In the genomic region with DNA sequence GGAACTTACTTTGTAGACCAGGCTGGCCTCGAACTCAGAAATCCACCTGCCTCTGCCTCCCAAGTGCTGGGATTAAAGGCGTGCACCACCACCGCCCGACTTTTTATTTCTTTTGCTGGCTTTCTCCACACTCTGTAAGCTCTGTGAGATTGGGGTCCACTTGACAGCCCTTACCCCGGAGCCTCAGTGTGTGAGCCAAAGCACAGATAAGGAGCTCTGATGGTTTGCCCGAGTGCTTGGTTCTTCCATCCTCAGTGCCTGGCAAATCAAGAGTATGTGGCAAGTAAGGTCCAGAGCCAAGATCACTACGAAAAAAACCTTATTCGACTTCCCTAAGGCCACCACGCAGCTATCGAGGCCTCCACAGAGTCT, we compare ENCODE assay signal across 8 mouse cellular contexts. TPM values are rescaled to one million over a fixed set of nuclear protein-coding genes. Genes with fewer than 3 reads are reported as not detected.
DNase-seq lines count a peak whose midpoint lies in the region; ATAC-seq and TF ChIP-seq lines count a peak whose summit lies in the region.

No protein-coding gene starts in this region.

- H3K36me3 ChIP-seq in forebrain, embryonic 14.5 days (ENCODE audit: control insufficient read depth, insufficient read depth, low read length) = peaks cover 38% of the 10 kb centered on the region
- peaks cover 54% of the 10 kb centered on the region for H3K36me3 ChIP-seq in limb, embryonic 12.5 days
- H3K36me3 ChIP-seq in neural tube, embryonic 14.5 days (ENCODE audit: control insufficient read depth, insufficient read depth, low read length) = peaks cover 38% of the 10 kb centered on the region

- peak overlapping the region; percentile 76 for H3K4me2 ChIP-seq in forebrain, embryonic 14.5 days (ENCODE audit: low read length)
- H3K4me2 ChIP-seq in limb, embryonic 12.5 days = peak overlapping the region; percentile 88
- peak overlapping the region; percentile 74 for H3K4me2 ChIP-seq in neural tube, embryonic 14.5 days (ENCODE audit: low read depth, low read length)

- H3K9me3 ChIP-seq in forebrain, embryonic 14.5 days (replicated peaks; ENCODE audit: control insufficient read depth, low read length) = no peaks in the 10 kb centered on the region
- H3K9me3 ChIP-seq in limb, embryonic 12.5 days = no peaks in the 10 kb centered on the region
- H3K9me3 ChIP-seq in neural tube, embryonic 14.5 days (ENCODE audit: control insufficient read depth, low read length) = no peaks in the 10 kb centered on the region

- no peak; the same call in 1 of the 2 replicates for ATAC-seq in forebrain, embryonic 14.5 days
- peak; percentile 2; the same call in 1 of the 2 replicates for ATAC-seq in limb, embryonic 12.5 days (ENCODE audit: insufficient number of reproducible peaks, insufficient read depth, low FRiP score, low TSS enrichment, low read depth)
- ATAC-seq in neural tube, embryonic 14.5 days (ENCODE audit: low read depth) = no peak

- WGBS in forebrain, embryonic 14.5 days = 25% methylated on average over 10 of the region's 10 CpGs
- WGBS in limb, embryonic 12.5 days = 31% methylated on average over 10 of the region's 10 CpGs
- 22% methylated on average over 10 of the region's 10 CpGs for WGBS in neural tube, embryonic 14.5 days

- H3K27me3 ChIP-seq in forebrain, embryonic 14.5 days (replicated peaks; ENCODE audit: control insufficient read depth, insufficient read depth, low read length) = no peaks in the 10 kb centered on the region
- peaks cover 8% of the 10 kb centered on the region; the same call in 1 of the 2 replicates for H3K27me3 ChIP-seq in limb, embryonic 12.5 days
- no peaks in the 10 kb centered on the region for H3K27me3 ChIP-seq in neural tube, embryonic 14.5 days (ENCODE audit: control insufficient read depth, insufficient read depth, low read length)

- no peak for DNase-seq in left cerebral cortex, adult 2 months (ENCODE audit: extremely low spot score in 1 of 2, low spot score in 2 of 2)
- no peak for DNase-seq in left cerebral cortex, postnatal 25 days (ENCODE audit: low spot score in 2 of 2)
- DNase-seq in forebrain, embryonic 14.5 days (ENCODE audit: low spot score) = no peak
- no peak for DNase-seq in layer of hippocampus, adult 11-12 months (ENCODE audit: low spot score)
- no peak for DNase-seq in adrenal gland, postnatal 36 days
- no peak for DNase-seq in retina, postnatal 1 day

- peak overlapping the region; percentile 42 for H3K4me3 ChIP-seq in left cerebral cortex, adult 2 months
- H3K4me3 ChIP-seq in forebrain, embryonic 14.5 days (ENCODE audit: low read depth, low read length) = peak overlapping the region; percentile 41
- peak overlapping the region; percentile 52 for H3K4me3 ChIP-seq in limb, embryonic 12.5 days (replicated peaks)
- H3K4me3 ChIP-seq in neural tube, embryonic 14.5 days (ENCODE audit: low read depth, low read length) = peak overlapping the region; percentile 34

- intact Hi-C loops in left cerebral cortex, adult 2 months (cut with DNase I) = loop anchor here (2.0 kb wide), 1 partner anchor 27 kb away; the partner anchor contains the start of gene Rpusd3
- intact Hi-C loops in left cerebral cortex, postnatal 25 days (cut with DNase I) = no loop called here

- peak overlapping the region; percentile 66 for H3K27ac ChIP-seq in left cerebral cortex, adult 2 months
- peak overlapping the region; percentile 71; the same call in 1 of the 2 replicates for H3K27ac ChIP-seq in forebrain, embryonic 14.5 days (ENCODE audit: low read depth, low read length)
- H3K27ac ChIP-seq in limb, embryonic 12.5 days = peak overlapping the region; percentile 74; the same call in 1 of the 2 replicates
- H3K27ac ChIP-seq in neural tube, embryonic 14.5 days (ENCODE audit: low read depth, low read length) = no peak overlapping the region

- H3K9ac ChIP-seq in forebrain, embryonic 14.5 days (ENCODE audit: low read length) = peak overlapping the region; percentile 74
- H3K9ac ChIP-seq in limb, embryonic 12.5 days (replicated peaks) = peak overlapping the region; percentile 73
- H3K9ac ChIP-seq in neural tube, embryonic 14.5 days (replicated peaks; ENCODE audit: low read depth, low read length) = peak overlapping the region; percentile 58

- no peak for TF ChIP-seq CTCF in left cerebral cortex, adult 2 months (IDR thresholded peaks at IDR 0.05)

- H3K4me1 ChIP-seq in forebrain, embryonic 14.5 days (ENCODE audit: control insufficient read depth, insufficient read depth, low read length) = peaks cover 6% of the 10 kb centered on the region; the same call in 1 of the 2 replicates
- H3K4me1 ChIP-seq in limb, embryonic 12.5 days (replicated peaks) = peaks cover 12% of the 10 kb centered on the region; the same call in 1 of the 2 replicates
- H3K4me1 ChIP-seq in neural tube, embryonic 14.5 days (ENCODE audit: control insufficient read depth, insufficient read depth, low read length) = peaks cover 5% of the 10 kb centered on the region; the same call in 1 of the 2 replicates

RNA-seq across cellular contexts. Expression of gene Ttll3, which starts 2.9 kb away (rescaled TPM):
- 10 to 100 TPM; 12.2 to 17.8 TPM for total RNA-seq in left cerebral cortex, adult 2 months (2021)
- 10 to 100 TPM; 11.5 to 13.1 TPM for total RNA-seq in left cerebral cortex, postnatal 25 days (2021)
- polyA plus RNA-seq in forebrain, embryonic 14.5 days (2014; fragmentation: Nextera tagmentation; extraction: Ambion mirVana) = 2.5 and 5.0 TPM in 2 replicates
- polyA plus RNA-seq in limb, embryonic 12.5 days (2016; fragmentation: Nextera tagmentation; extraction: Ambion mirVana) = 6.6 and 8.2 TPM in 2 replicates
- 8.9 and 9.1 TPM in 2 replicates for polyA plus RNA-seq in neural tube, embryonic 14.5 days (2014; fragmentation: Nextera tagmentation; extraction: Ambion mirVana)
- 1 to 10 TPM; 2.2 to 3.6 TPM for total RNA-seq in adrenal gland, postnatal 36 days (2021)

RNA-seq across cellular contexts. Expression of gene Arpc4, which starts 14.1 kb away (rescaled TPM):
- 100 to 1,000 TPM; 251 to 255 TPM for total RNA-seq in left cerebral cortex, adult 2 months (2021)
- 100 to 1,000 TPM; 259 to 284 TPM for total RNA-seq in left cerebral cortex, postnatal 25 days (2021)
- polyA plus RNA-seq in forebrain, embryonic 14.5 days (2014; fragmentation: Nextera tagmentation; extraction: Ambion mirVana) = 265 and 270 TPM in 2 replicates
- 336 and 348 TPM in 2 replicates for polyA plus RNA-seq in limb, embryonic 12.5 days (2016; fragmentation: Nextera tagmentation; extraction: Ambion mirVana)
- 238 and 253 TPM in 2 replicates for polyA plus RNA-seq in neural tube, embryonic 14.5 days (2014; fragmentation: Nextera tagmentation; extraction: Ambion mirVana)
- 100 to 1,000 TPM; 193 to 213 TPM for total RNA-seq in adrenal gland, postnatal 36 days (2021)

RNA-seq across cellular contexts. Expression of gene Tada3, which starts 14.3 kb away (rescaled TPM):
- total RNA-seq in left cerebral cortex, adult 2 months (2021) = 10 to 100 TPM; 47.0 to 49.6 TPM
- 10 to 100 TPM; 48.3 to 51.5 TPM for total RNA-seq in left cerebral cortex, postnatal 25 days (2021)
- polyA plus RNA-seq in forebrain, embryonic 14.5 days (2014; fragmentation: Nextera tagmentation; extraction: Ambion mirVana) = 68.2 and 83.2 TPM in 2 replicates
- polyA plus RNA-seq in limb, embryonic 12.5 days (2016; fragmentation: Nextera tagmentation; extraction: Ambion mirVana) = 45.4 and 48.9 TPM in 2 replicates
- polyA plus RNA-seq in neural tube, embryonic 14.5 days (2014; fragmentation: Nextera tagmentation; extraction: Ambion mirVana) = 66.3 and 78.5 TPM in 2 replicates
- total RNA-seq in adrenal gland, postnatal 36 days (2021) = 10 to 100 TPM; 36.3 to 43.8 TPM

RNA-seq across cellular contexts. Expression of gene Rpusd3, which starts 27.1 kb away (rescaled TPM):
- total RNA-seq in left cerebral cortex, adult 2 months (2021) = 10 to 100 TPM; 18.1 to 18.6 TPM
- 10 to 100 TPM; 17.0 to 21.0 TPM for total RNA-seq in left cerebral cortex, postnatal 25 days (2021)
- 15.8 and 19.8 TPM in 2 replicates for polyA plus RNA-seq in forebrain, embryonic 14.5 days (2014; fragmentation: Nextera tagmentation; extraction: Ambion mirVana)
- 28.0 and 30.9 TPM in 2 replicates for polyA plus RNA-seq in limb, embryonic 12.5 days (2016; fragmentation: Nextera tagmentation; extraction: Ambion mirVana)
- 19.7 and 23.6 TPM in 2 replicates for polyA plus RNA-seq in neural tube, embryonic 14.5 days (2014; fragmentation: Nextera tagmentation; extraction: Ambion mirVana)
- total RNA-seq in adrenal gland, postnatal 36 days (2021) = 1 to 10 TPM; 4.6 to 7.2 TPM

RNA-seq across cellular contexts. Expression of gene Cidec, which starts 43.6 kb away (rescaled TPM):
- not detected for total RNA-seq in left cerebral cortex, adult 2 months (2021)
- total RNA-seq in left cerebral cortex, postnatal 25 days (2021) = not detected
- not detected in 2 replicates for polyA plus RNA-seq in forebrain, embryonic 14.5 days (2014; fragmentation: Nextera tagmentation; extraction: Ambion mirVana)
- not detected in 2 replicates for polyA plus RNA-seq in limb, embryonic 12.5 days (2016; fragmentation: Nextera tagmentation; extraction: Ambion mirVana)
- not detected in 2 replicates for polyA plus RNA-seq in neural tube, embryonic 14.5 days (2014; fragmentation: Nextera tagmentation; extraction: Ambion mirVana)
- total RNA-seq in adrenal gland, postnatal 36 days (2021) = 100 to 1,000 TPM; 344 to 362 TPM
